Mouse (Mus musculus) thymus, postnatal 14 days (tissue): Measurements from ENCODE around the gene Khk.
A peak's percentile ranks its signal among the peaks of the same experiment; 100 is the strongest.

Experiments used
- DNase-seq: peaks from one replicate; pipeline ENCODE4 v3.0.0; 2021

Gene Khk

DNA sequence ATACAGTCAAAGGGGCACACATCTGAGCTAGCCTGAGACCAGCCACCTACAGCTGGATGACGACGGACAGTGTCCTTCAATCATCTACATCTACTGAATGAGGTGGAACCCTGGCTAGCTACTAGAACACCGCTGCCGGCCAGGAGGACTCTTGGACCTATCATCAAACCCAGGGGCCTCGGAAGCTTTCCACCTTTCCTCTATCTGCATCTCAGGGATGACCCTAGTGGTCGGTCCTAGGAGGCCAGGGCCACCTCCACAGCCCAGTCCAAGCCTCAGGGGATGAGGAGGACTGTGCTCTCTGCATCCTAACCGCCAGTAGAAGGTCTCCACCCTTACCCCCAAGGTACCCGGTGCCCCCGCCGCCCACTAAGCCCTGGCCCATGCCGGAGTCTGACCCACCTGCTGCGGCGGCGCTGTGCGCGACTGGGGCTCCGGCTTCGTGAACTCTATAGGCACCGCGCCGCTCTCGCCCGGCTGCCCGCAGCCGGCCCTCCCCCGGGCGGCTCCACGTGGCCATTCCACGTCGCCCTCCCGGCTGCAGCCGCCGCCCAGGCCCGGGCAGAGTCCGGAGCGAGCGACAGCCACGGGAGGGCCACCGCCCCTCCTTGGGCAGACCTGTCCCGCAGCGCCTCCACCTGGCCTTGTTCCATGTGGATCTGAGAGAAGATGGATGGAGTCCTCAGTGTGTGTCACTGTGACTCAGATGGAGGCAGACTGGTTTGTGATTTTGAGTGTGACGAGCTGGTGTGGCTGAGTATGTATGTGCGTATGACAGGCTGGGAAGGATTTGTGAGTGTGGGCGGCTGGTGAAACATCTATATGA is 23.9 kb downstream of the Khk start, which contains the start of gene Cgref1:
TSS of gene Cgref1 (minus strand) at position 636 of the 826 bp plus-strand sequence.
- DNase-seq: peak; percentile 46

DNA sequence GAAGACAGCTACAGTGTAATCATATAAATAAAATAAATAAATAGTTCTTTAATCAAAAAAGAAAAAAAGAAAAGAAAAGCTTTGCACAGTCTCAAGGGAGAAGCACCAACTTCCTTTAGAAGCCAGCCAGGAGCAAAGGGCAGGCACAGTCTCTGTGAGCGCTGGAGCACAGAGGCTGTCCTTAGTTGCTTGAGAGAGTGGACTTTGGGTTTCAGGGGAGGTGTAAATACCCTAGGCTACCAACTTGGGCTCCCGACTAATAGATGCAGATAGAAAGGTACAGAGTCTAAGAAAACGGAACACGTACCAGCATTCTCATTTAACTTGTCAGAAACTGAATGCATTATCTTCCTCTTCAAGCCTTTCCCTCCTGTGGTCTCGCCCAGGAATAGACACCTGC is 27.4 kb downstream of the Khk start:
- DNase-seq: no peak

DNA sequence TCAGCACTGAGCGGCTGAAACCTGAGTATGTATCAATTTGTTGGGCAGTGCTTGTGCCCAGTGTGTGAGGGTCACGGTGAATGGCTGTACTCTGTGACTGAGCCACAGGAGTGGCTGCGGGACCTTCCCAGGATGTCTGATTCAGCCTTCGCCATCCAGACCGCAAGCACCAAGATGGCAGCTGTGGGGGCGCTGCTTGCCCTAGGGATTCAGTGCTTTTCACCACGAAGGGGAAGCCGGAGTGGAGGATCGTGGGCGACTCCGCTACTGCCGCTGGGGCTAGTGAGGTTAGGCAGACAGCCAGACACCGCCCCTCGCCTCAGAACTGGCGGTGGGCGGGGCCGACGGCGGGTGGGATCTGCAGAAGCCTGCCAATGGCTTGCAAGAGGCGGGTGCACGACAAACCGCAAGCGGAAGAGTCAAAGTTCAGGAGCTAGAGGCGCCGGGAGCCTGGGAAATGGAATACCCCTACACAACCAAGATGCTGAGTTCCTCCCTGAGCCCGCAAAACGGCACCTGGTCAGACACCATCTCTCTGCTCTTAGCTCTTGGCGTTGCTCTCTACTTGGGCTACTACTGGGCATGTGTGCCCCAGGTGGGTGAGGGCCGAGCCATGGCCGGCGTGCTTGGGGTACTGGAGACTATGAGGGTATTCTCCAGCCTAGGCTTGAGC is 28.6 kb downstream of the Khk start:
- DNase-seq: peak; percentile 97

DNA sequence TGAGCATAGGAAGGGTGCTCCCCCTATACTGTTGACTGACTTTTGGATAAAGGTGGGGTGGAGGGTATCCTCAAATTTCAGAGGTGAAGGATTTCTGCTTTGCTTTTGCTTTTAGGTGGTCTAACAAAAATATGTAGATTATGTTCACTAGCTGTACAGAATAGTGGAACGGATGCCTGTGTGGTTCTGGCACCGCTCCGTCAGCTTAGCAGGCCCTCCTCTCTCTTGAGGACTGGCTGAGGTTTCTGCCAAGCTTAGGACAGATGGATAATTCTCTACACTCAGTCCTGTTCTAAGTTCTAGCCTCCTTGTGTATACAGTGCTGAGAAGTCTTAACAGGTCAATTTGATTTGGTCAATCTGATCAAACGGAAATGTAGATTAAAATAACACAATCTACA is 29.2 kb downstream of the Khk start:
- DNase-seq: no peak

DNA sequence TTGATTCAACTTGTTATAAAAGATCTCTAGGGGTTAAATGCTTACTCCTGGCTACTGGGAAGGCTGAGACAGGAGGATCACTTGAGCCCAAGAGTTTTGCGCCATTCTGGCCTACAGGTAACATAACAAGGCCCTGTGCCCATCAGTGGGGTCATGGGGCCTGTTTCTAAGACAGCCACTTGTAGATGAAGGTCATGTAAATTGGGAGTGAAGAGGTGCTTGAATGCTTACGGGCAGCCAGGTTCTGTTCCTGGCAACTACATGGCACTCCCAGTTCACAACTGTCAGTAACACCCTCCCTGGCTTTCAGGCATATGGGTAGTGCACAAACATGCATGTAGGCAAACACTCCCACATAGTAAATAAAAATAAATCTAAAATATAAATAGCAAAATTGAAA is 29.7 kb downstream of the Khk start:
- no peak for DNase-seq

DNA sequence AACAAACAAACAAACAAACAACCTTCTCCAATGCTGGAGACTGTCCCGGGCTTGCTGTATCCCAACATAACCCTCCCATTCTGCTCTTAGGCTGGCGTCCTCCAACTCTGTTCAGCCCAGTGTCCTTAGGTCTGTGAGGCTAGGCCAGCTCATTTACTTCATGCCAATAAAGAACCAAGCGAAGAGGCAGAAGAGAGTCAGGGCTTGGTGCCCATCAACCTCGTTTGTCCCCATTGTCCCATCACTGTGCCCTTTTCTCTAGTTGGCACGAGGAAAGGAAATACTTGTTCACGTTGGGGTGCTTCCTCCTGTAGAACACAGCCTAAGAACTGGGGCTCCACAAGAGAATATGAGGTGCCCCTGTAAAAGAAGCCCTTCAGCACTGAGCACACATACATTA is 30.5 kb downstream of the Khk start:
- no peak for DNase-seq

DNA sequence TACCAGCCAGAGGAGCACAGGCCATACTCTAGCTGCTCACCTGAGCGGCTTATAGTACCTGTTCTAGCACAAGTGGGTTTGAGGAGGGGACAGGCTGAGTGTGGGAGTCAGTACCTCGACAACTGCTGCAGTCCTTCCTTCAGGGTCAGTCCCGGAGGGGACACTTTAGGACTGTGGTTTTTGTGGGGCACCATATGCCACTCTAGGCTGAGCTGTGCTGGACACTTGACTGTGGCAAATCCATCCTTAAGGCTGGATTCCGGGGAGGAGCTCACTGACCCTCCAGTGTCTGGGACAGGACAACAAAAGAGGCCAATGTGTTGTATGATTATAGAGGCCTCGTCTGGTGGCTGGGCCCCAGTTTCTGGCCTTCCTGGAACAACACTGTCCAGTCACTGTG is 31.3 kb downstream of the Khk start:
- no peak for DNase-seq

DNA sequence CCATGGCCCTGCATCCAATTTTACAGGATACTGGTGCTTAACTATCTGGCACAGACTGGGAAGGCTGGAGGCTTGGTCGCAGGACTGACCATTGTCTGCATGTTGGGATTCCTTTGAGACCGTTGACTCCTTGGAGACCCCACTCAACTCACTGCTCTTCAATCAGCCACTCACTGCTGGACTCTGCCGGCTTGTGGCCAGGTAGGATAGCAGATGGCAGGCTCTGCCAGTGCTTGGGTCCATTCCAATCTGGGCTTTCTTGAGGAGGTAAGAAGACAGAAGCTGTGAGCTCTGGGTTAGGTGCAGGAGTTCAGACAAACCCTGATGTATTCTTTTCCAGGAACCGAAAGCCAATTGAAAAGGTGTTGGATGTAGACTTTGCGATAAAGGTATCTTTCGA is 32.8 kb downstream of the Khk start:
- no peak for DNase-seq

DNA sequence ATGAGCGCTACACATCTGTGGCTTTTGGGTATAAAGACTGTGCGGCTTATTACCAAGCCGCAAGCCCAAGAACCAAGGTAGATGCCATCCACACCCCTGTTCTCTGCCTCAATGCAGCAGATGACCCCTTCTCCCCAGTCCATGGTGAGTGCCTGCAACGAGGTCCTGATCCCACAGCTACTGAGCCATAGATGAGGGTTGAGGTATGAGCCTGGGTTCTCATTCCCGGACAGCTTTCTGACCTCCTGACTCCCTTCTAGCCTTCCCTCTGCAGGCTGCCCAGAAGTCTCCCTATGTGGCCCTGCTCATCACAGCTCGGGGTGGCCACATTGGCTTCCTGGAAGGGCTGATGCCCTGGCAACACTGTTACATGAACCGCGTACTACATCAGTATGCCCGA is 33.3 kb downstream of the Khk start:
- no peak for DNase-seq

DNA sequence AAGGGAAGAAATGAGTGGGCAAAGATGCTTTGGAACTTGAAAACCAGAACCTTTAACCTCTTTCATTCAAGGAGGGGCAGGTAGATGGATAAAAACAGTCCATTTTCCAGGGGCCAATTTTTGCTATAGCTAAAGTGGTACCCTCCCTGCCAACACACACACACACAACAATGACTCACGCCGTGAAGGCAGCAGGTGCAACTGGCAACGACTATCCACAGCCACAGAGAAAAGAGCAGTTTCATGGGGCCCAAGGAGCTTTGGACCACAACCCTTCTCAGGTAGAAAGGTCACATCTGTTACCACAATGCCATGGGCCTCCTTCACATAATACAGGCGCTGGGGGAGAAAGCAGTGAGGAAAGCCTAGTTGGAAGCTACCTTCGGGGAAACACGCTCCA is 34.5 kb downstream of the Khk start:
- DNase-seq: no peak

DNA sequence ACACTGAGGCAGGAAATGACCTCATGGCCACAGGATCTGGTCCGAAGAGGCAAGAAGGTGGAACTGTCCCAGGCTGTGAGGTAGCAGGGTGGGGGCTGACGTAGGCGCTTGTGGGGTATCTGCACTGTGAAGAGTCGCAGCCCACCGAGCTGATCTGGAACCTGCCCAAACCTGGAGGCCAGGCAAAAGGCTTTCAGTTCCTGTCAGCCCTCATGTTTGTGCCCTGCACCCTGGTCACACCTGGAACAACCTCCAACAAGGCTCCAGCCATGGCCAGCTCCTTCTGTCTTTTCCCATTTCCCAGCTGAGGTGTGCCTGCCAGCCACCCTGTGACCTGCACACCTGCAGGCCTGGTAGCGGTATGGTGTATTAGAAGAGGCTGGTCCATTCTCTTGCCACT is 36.7 kb downstream of the Khk start:
- no peak for DNase-seq

DNA sequence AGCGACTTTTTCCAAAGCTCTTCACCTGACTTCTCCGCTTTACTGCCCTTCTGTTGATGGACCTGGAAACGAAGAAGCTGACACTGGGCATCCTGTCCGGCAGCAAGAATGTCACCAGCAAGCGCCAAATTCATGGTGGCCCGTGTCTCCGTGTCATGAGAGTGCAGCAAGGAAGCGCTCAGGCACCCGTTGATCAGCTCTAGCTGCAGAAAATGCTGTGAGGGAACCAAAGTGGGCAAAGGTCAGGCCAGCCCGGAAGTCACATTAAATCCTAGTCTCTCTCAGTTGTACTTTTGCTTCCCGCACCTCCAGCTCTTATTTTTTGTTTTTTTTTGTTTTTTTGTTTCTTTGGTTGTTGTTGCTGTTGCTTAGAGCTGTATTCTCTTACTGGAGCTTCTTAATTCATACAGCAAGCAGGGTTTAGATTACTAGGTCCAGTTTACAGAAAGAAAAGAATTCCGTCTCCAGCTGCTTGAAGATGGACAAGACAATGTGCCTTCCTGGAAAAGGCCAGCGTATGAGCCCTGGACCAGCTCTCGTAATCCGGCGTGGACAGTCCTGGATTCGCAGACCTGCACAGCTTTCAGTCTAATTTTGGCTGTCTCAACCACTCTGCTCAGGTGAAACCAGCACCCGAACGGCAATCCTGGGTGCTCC is 38.1 kb downstream of the Khk start:
- no peak for DNase-seq

DNA sequence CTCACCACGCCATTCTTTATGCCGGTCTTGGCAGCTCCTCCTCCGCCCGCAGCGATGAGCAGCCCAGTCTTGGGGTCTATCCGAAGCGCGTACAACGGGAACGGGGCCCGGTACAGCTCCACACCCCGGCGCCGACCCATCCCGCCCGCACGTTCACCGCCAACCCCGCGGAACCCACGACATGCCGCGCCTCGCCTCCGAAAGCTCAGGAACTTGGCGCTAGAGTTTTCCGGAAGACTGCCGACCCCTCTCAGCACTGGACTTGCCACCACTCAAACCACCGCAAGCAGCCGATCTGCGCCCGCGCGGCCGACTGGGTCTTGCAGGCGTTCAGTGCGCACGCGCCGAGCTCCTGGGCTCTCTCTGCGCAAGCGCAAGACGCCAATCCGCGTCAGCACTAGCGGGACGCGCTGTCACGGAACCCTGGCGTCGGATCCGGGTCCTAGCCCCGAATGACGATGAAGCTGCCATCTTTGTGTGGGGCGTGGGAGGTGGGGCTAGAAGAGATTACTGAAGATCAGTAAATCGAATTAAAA is 38.8 kb downstream of the Khk start, which contains the start of gene Preb:
TSS of gene Preb (minus strand) at position 396 of the 536 bp plus-strand sequence.
- peak; percentile 99 for DNase-seq

DNA sequence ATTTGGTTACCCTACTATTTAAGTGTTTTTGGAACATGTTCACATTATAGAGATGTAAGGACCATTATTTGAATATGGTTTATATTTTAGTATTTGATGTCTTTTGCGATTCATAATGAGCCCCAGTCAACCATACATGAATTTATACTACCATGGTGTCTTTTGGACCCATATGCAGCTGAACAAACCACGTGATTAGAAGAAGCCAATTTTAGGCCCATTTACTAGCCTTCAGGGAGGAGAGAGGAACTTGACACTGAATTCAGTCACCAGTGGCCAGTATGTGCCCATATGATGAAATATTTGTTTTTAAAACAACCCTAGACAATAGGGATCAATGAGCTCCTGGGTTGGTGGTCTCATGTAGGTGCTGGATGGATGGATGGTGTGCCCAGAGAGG is 39.6 kb downstream of the Khk start:
- no peak for DNase-seq

DNA sequence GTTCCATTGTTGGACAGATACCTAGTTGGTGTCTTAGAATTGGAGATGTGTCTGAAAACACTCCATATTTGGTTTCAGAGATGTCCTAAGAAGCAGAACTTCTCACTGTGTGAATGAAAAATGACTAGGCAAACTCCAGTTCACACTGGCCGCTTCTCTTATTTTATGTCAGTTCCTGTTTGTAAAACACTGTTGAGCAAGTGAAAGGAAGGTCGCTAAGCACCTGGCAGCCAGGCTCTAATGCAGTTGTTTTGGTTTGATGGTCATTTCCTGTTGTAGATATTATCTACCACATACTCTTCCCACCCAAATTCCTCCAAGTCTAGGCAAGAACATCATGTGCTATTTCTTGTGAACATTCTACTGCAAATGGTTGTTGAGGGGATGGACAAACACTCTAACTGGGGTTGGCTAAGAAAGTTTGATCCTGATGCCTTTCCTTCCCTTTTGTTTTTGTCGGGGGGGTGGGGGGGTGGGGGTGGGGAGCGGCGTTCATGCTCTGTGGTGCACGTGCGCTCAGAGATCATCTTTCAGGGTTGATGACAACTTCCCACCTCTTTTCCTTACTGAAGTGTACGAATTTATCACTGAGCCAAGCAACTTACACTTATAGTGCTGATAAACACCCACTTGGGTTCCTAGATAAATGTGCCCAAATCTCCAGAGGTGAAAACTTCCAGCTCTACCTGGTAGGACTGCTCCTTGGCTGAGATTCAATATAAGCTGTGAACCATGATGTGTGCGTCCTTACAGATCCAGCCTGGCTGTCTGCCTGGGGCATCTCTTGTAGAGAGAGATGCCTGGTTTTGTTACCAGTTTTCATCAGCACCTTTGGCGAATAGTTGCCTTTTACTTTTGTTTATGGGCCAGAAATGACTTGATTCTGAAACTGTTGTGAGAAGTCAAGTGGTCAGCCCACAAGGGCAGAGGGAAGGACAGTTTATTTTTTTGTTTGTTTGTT is 40.6 kb downstream of the Khk start:
- DNase-seq: peak; percentile 24

DNA sequence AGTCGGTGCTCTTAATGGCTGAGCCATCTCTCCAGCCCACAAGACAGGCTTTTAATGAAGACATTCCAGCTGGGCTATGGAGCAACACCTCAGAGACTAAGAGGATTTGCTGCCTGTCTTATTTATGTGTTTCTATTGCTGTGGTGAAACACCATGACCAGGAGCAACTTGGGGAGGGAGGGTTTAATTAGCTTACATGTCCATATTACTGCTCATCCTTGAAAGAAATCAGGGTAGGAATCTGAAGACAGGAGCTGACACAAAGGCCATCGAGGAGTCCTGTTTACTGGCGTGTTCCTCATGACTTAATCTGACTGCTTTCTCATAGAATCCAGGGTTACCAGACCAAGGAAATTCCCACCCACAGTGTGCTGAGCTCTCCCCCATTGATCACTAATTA is 42.7 kb downstream of the Khk start:
- DNase-seq: no peak

DNA sequence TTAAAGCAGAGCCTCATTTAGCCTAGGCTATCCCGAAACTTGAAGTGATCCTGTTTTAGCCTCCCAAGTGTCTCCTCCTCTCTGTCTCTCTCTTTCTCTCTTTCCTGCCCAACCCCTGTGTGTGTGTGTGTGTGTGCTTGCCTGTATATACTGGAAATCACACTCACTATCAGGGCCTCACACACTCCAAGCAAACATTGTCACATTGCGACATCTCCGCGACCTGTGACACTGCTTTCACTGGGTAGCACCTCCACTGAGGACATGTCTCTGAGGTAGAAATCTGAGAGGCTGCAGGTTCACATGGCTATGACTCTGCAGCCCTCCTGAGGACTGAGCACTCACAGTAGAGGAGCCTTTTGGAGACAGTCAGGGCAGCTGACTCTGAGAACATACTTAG is 45.0 kb downstream of the Khk start:
- no peak for DNase-seq

DNA sequence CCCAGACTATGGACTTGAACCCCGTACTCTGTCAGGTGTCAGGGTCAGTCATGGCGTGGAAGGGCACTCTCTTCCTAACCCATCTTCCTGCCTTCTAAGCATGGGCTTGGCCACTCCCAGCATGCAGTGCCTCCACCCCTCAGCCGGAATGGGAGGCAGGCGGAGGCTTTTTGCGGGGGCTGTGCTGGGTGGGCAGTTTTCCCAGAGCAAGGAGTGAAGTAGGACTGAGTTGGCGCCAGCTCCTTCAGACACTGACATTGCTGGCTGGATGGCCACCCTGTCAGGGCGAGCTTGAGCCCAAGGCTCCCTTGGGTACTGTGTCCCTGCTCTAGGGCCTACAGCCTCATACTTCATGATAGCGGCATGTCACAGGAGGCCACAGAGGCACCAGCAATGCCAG is 47.2 kb downstream of the Khk start, which contains the start of gene Tcf23:
TSS of gene Tcf23 (plus strand) at position 247 of the 400 bp plus-strand sequence.
- no peak for DNase-seq

DNA sequence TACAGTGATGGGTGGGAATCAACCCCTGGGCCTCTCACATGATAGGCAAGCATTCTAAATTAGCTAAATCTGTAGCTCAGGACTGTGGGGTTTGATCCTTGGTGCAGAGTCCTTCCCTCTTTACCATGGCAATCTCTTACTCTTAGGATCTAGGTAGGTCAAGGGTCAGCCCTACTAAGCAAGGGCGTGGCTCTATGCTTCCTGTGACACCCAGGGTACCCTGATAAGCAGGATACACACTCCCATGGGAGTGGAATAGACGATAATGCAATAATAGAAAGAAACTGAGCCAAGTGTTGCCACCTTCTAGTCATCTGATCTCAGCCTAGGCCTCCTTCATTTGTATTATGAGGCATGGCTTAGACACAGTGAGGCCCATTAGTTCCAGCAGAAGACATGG is 48.2 kb downstream of the Khk start:
- DNase-seq: no peak

DNA sequence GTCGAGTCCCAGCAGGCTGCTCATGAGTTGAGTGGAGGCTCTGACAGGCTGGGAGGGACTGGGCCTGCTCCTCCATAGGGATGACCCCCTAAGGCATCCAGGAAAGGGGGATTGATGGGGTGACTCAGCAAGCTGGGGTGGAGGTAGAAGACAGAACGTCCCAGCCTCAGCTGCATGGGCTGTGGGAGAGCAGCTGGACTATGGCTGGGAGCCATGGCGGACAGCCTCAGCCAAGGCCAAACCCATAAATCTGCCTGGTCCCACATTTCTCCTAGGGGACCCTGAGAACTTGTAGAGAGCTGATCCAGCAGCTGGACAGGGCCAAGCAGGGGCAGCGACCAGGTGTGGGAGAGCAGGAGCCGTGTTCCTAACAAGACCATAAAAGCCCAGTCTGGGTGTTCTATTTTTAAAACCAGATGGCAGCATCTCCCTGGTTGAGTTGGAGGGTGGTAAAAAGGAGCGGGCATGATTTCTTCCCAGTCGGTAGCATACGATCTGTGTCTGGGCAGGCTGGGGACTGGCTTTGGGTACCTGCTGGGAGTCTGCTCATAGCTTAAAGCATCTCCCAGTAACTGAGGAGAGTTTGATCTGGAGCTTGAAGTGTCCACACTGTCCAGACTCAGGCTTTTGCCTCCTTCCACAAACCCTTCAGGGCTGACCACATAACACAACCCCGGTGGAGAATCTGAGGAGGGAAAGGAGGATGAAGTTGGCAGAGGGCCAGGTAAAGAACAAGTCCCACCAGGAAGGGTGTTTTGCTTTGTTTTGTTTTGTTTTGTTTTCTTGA is 53.8 kb downstream of the Khk start:
- DNase-seq: no peak
